Mouse (Mus musculus): ENCODE measurements around the gene Olfr930.

Gene Olfr930

GRCm38 (mm10) chr9:38929509-38929908, at the start of gene Olfr930:
Gene Olfr930, plus strand, starts transcription at chr9:38929809.
- no peak for DNase-seq

DNA sequence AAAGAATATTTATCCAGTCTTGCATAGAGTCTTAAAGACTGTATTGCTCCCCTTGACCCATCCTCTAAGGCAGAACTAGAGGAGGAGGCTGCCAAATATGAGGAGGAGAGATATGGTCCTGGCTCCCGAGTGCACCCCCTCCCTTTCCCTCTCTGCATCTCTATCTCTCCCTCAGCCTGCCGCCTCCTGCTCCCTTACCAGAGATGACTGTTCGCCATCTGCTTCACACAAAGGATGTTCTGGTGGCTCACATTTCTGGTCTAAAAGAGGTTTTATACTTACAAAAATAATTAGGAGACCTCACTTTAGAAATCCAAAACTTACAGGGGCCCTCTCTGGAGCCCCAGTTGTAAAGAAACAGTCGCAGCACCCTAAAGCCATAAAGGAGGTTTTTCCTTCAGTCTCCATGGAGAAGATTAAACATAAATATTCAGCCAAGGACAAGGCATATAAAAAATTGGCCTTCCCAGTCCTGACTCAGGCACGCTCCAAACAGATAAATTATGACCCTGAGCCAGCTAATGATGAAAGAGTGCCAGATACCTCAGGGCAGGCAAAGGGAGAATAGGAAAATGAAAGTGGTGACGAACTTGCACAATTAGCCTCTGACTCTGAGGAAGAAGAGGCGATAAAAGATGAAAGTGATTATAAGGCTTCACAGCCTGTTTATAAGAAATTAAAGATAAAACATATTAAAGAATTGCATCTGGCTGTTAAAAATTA, 24.0 kb downstream of the Olfr930 start:
- no peak for DNase-seq

GRCm38 (mm10) chr9:38954124-38954416, 24.5 kb downstream of the Olfr930 start:
- no peak for DNase-seq

DNA sequence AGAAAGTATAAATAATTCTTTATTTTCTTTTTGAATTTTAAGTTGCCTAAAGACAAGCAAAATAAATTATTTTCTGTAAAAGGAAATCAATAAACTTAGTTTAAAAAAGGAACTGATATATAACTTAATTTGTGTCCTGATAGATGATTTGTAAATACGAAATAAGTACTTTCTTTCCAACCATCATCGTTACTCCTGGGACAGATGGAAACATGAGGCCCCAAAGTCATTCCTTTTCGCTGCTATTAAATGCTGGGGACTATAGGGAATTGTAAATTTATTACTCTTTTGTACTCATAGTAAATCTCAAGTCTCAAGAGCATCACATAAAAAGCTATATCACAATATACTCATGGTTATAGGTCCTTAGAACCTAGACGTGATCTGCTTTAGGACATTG, 42.4 kb downstream of the Olfr930 start, which contains the start of gene Olfr933:
Gene Olfr933, plus strand, starts transcription at position 301 of the 400 bp plus-strand sequence.
- DNase-seq: no peak

Data from right cerebral cortex, postnatal 4 days (tissue).